In genomic region chr5:119964751-119965150, GRCm38 (mm10) we compare ENCODE assay signal across 25 mouse cellular contexts.
"Had no signal": no experiment of that assay in that cellular context is flagged by ENCODE, and none has a peak within 500 bp of the region (broad histone marks: within the 10 kb centered on the region; RNA-seq: fewer than 3 reads in every experiment).

No protein-coding gene starts in this region.

- H3K4me1 ChIP-seq: hindbrain, embryonic 13.5 days; hindbrain, embryonic 15.5 days; liver, embryonic 13.5 days; liver, embryonic 15.5 days had no signal

- H3K36me3 ChIP-seq: heart, embryonic 15.5 days; hindbrain, embryonic 13.5 days; hindbrain, embryonic 15.5 days; kidney, embryonic 15.5 days; limb, embryonic 10.5 days; limb, embryonic 12.5 days; liver, embryonic 13.5 days; liver, embryonic 15.5 days had no signal

- H3K27ac ChIP-seq: heart, adult 2 months; heart, embryonic 15.5 days; hindbrain, embryonic 13.5 days; hindbrain, embryonic 15.5 days; hindbrain, postnatal 0 days; kidney, embryonic 15.5 days; kidney, postnatal 0 days; layer of hippocampus, adult 2 months; left cerebral cortex, adult 2 months; limb, embryonic 10.5 days; limb, embryonic 12.5 days; liver, embryonic 13.5 days; liver, embryonic 15.5 days had no signal

- H3K27me3 ChIP-seq: heart, embryonic 15.5 days; hindbrain, embryonic 15.5 days had no signal

- H3K9me3 ChIP-seq: heart, embryonic 15.5 days; hindbrain, embryonic 13.5 days; hindbrain, embryonic 15.5 days; kidney, embryonic 15.5 days; limb, embryonic 10.5 days; limb, embryonic 12.5 days; liver, embryonic 13.5 days; liver, embryonic 15.5 days had no signal

- H3K9ac ChIP-seq: heart, embryonic 15.5 days; hindbrain, embryonic 13.5 days; hindbrain, embryonic 15.5 days; kidney, embryonic 15.5 days; limb, embryonic 12.5 days; liver, embryonic 13.5 days; liver, embryonic 15.5 days; liver, postnatal 0 days had no signal

- ATAC-seq: hindbrain, postnatal 0 days; intestine, embryonic 16.5 days; liver, postnatal 0 days had no signal

- H3K4me2 ChIP-seq: heart, embryonic 15.5 days; hindbrain, embryonic 13.5 days; hindbrain, embryonic 15.5 days; kidney, embryonic 15.5 days; limb, embryonic 12.5 days; liver, embryonic 11.5 days; liver, embryonic 13.5 days; liver, embryonic 15.5 days had no signal

- H3K4me3 ChIP-seq: heart, adult 2 months; heart, embryonic 15.5 days; hindbrain, embryonic 13.5 days; hindbrain, embryonic 15.5 days; kidney, embryonic 15.5 days; layer of hippocampus, adult 2 months; left cerebral cortex, adult 2 months; limb, embryonic 10.5 days; limb, embryonic 12.5 days; liver, embryonic 13.5 days; liver, embryonic 15.5 days had no signal

- DNase-seq: gastrocnemius, postnatal 14 days; gastrocnemius, postnatal 36 days; heart, adult 2 months; heart, postnatal 36 days; kidney, adult 11 months; kidney, adult 2 months; kidney, adult 9 months; kidney, postnatal 14 days; kidney, postnatal 36 days; liver; liver, embryonic 13.5 days; liver, postnatal 0 days had no signal
